Mouse (Mus musculus) urinary bladder, postnatal 4 days (tissue): Measurements from ENCODE around the gene Olfr952.

ENCODE experiments used
- DNase-seq, 2 experiments: peaks; one replicate each; pipeline ENCODE4 v3.0.0; 2021 to 2022; ENCODE audit warnings: low spot score in 2 of 2

Gene Olfr952

DNA sequence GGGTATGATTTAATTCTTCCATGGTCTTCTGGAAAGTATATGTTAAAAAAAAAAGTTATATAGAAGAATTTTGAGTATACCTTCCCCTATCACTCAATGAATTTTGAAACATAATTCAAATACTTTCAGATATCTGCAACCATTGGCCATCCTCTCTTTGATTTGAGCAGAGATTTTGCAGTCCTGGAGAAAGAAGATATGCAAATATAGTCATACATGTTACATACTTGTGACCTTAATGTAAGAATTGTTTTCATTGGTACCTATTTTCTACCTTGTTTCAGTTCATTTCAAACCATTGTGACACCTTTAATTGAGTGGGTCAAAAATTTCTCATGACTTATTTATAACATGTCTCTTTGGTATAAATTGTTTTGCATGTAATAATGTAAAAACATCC, at the start of gene Olfr952:
Olfr952 (minus strand) TSS at position 101 of the 400 bp plus-strand sequence.
- DNase-seq: no peak

GRCm38 (mm10) chr9:39471844-39472243, 44.9 kb upstream of the Olfr952 start, which contains the start of gene Olfr955:
Gene Olfr955 (minus strand): TSS chr9:39471944.
- no peak for DNase-seq

DNA sequence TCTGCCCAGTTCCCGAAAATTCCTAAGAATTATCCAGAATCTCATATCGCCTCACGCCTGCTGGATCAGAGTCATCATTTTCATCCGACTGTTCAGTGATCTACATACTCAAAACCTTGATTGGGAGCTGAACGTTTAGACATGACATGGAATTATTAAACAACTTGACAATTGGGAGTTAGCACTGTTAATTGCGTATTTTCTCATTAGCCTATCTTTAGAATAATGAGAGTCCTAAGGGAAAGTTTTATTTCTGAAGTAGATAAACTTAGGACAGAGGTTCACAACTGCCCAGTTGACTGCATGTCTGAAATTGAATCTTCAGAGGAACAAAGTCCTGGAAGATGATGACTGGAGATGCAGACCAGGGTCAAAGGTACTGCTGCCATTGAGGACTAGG, 29.5 kb upstream of the Olfr952 start, which contains the start of gene Olfr954:
Olfr954 (plus strand) TSS at position 301 of the 400 bp plus-strand sequence.
- DNase-seq: no peak

GRCm38 (mm10) chr9:39387110-39387509, 39.8 kb downstream of the Olfr952 start, which contains the start of gene Olfr951:
Gene Olfr951 (plus strand): TSS chr9:39387410.
- DNase-seq: no peak
